35 mouse cellular contexts compared by ENCODE assay signal in the genomic region with DNA sequence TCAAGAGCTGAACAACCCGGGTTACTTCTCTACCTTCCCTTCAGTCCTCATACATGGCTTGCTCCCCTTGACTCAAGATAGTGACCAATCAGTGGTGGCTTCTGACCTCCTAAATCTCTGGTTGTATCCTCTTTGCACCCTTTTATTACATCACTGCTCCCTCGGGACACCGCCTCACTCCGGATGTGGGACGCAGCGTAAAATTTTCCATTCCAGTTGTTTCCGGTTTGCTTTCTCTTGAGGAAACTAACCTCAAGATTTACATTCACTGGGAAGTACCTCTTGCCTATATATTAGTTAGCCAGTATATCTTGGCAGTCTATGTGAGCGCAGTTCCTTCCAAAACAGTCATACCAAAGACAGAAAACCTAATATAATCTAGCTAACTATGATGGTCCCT. TPM values are rescaled to one million over a fixed set of nuclear protein-coding genes. Genes with fewer than 3 reads are reported as not detected.
"Had no signal": no experiment of that assay in that cellular context is flagged by ENCODE, and none has a peak within 500 bp of the region (broad histone marks: within the 10 kb centered on the region; RNA-seq: fewer than 3 reads in every experiment).

No protein-coding gene starts in this region.

- H3K4me1 ChIP-seq: heart, embryonic 10.5 days; heart, embryonic 12.5 days; heart, embryonic 13.5 days; heart, embryonic 15.5 days; hindbrain, embryonic 10.5 days; hindbrain, embryonic 12.5 days; hindbrain, embryonic 13.5 days; hindbrain, embryonic 15.5 days; intestine, embryonic 15.5 days; kidney, embryonic 15.5 days had no signal

- ATAC-seq: hindbrain, postnatal 0 days; inflammation-experienced regulatory T-cells, adult 6 months; intestine, embryonic 15.5 days; intestine, embryonic 16.5 days; intestine, postnatal 0 days had no signal

- H3K4me2 ChIP-seq: heart, embryonic 11.5 days; heart, embryonic 12.5 days; heart, embryonic 13.5 days; heart, embryonic 15.5 days; hindbrain, embryonic 12.5 days; hindbrain, embryonic 13.5 days; hindbrain, embryonic 14.5 days; hindbrain, embryonic 15.5 days; intestine, embryonic 15.5 days; kidney, embryonic 15.5 days had no signal

- H3K9me3 ChIP-seq: heart, embryonic 10.5 days; heart, embryonic 12.5 days; heart, embryonic 13.5 days; heart, embryonic 15.5 days; hindbrain, embryonic 10.5 days; hindbrain, embryonic 12.5 days; hindbrain, embryonic 13.5 days; hindbrain, embryonic 15.5 days; intestine, embryonic 15.5 days; kidney, embryonic 15.5 days had no signal

- DNase-seq: heart, postnatal 10 days; heart, postnatal 14 days; heart, postnatal 36 days; heart, postnatal 4 days; kidney, adult 11 months; kidney, adult 18-20 months; kidney, adult 2 months; kidney, adult 8-10 months; kidney, adult 9 months; kidney, postnatal 10 days; kidney, postnatal 14 days; kidney, postnatal 25 days; kidney, postnatal 36 days; kidney, postnatal 4 days; layer of hippocampus, adult 9-11 months; layer of hippocampus, postnatal 36 days had no signal

- H3K27ac ChIP-seq: heart, embryonic 10.5 days; heart, embryonic 13.5 days; heart, embryonic 15.5 days; hindbrain, embryonic 10.5 days; hindbrain, embryonic 12.5 days; hindbrain, embryonic 13.5 days; hindbrain, embryonic 14.5 days; hindbrain, embryonic 15.5 days; hindbrain, postnatal 0 days; intestine, embryonic 15.5 days; kidney, embryonic 15.5 days; kidney, postnatal 0 days; left cerebral cortex, adult 2 months had no signal

- H3K27me3 ChIP-seq: heart, embryonic 12.5 days; heart, embryonic 13.5 days; heart, embryonic 15.5 days; hindbrain, embryonic 12.5 days; hindbrain, embryonic 13.5 days; hindbrain, embryonic 15.5 days; intestine, embryonic 15.5 days; kidney, embryonic 15.5 days had no signal

- H3K36me3 ChIP-seq: heart, embryonic 10.5 days; heart, embryonic 12.5 days; heart, embryonic 13.5 days; heart, embryonic 15.5 days; hindbrain, embryonic 10.5 days; hindbrain, embryonic 12.5 days; hindbrain, embryonic 15.5 days; intestine, embryonic 15.5 days; kidney, embryonic 15.5 days had no signal

- H3K9ac ChIP-seq: heart, embryonic 12.5 days; heart, embryonic 13.5 days; heart, embryonic 15.5 days; hindbrain, embryonic 12.5 days; hindbrain, embryonic 13.5 days; hindbrain, embryonic 14.5 days; hindbrain, embryonic 15.5 days; intestine, embryonic 15.5 days; kidney, embryonic 15.5 days had no signal

- H3K4me3 ChIP-seq: heart, embryonic 10.5 days; heart, embryonic 12.5 days; heart, embryonic 13.5 days; heart, embryonic 15.5 days; hindbrain, embryonic 10.5 days; hindbrain, embryonic 12.5 days; hindbrain, embryonic 13.5 days; hindbrain, embryonic 15.5 days; intestine, embryonic 15.5 days; kidney, embryonic 15.5 days; left cerebral cortex, adult 2 months had no signal

RNA-seq across cellular contexts. Expression of a gene that starts 14.0 kb away (rescaled TPM):
- total RNA-seq: hematopoietic stem cell, adult 5-6 weeks had no signal
